Mouse (Mus musculus): Measurements from ENCODE around the gene Ctse.

- TF ChIP-seq POLR2A (IDR thresholded peaks at IDR 0.05; ENCODE audit: low read depth, low read length) (no peak), KAT2A (IDR thresholded peaks at IDR 0.05; ENCODE audit: insufficient replicate concordance, low read length) (no peak), CTCF (conservative IDR thresholded peaks at IDR 0.05 in 1 of 2, IDR thresholded peaks at IDR 0.05 in 1 of 2; ENCODE audit: low read depth in 2 of 2, low read length in 2 of 2) (no peak), NELFE (IDR thresholded peaks at IDR 0.05; ENCODE audit: low read depth, low read length) (no peak), JUND (conservative IDR thresholded peaks at IDR 0.05; ENCODE audit: low read depth, low read length) (no peak), NRF1 (IDR thresholded peaks at IDR 0.05; ENCODE audit: low read depth, low read length) (no peak), ZMIZ1 (IDR thresholded peaks at IDR 0.05; ENCODE audit: low read depth, low read length) (no peak), ZKSCAN1 (IDR thresholded peaks at IDR 0.05; ENCODE audit: borderline replicate concordance, low read depth, low read length) (no peak), ETS1 (conservative IDR thresholded peaks at IDR 0.05; ENCODE audit: low read depth, low read length) (no peak), GABPA (IDR thresholded peaks at IDR 0.05; ENCODE audit: insufficient replicate concordance, low read depth, low read length) (no peak), POLR2AphosphoS2 (IDR thresholded peaks at IDR 0.05; ENCODE audit: low read depth, low read length) (no peak)
Observed at GRCm38 (mm10) chr1:131606719-131607118, 31.4 kb upstream of the Ctse start.

All from CH12.LX (cell line).